Mouse (Mus musculus) lung, postnatal 0 days (tissue): Measurements from ENCODE around the gene Tbc1d9b. TPM values are rescaled to one million over a fixed set of nuclear protein-coding genes. Genes with fewer than 3 reads are reported as not detected.
"Not testable (repeated sequence)": the region's sequence is repeated elsewhere in the genome, so short reads cannot be mapped to it uniquely, and the experiment has no call there.

Experiments
- ATAC-seq: fragments of 200-750 bp; cut with Nextera tagmentation; 2 replicates; pipeline ENCODE4 v1.8.0; 2017; ENCODE audit warnings: moderate library complexity
- DNase-seq: peaks from one replicate; pipeline ENCODE4 v3.0.0-alpha.2; 2016; ENCODE audit warnings: low spot score
- H3K27ac ChIP-seq: fragments of 300-500 bp; sonication (generic); 2 replicates; pipeline ENCODE4 v1.5.1; 2014; ENCODE audit warnings: antibody characterized with exemption, mild to moderate bottlenecking, low read length, mixed read lengths
- H3K27me3 ChIP-seq: fragments of 300-500 bp; sonication (generic); replicated peaks from 2 replicates; pipeline ENCODE4 v1.6.1; 2014; ENCODE audit warnings: low read length, mixed read lengths; ENCODE audit not compliant: insufficient read depth
- H3K36me3 ChIP-seq: fragments of 300-500 bp; sonication (generic); 2 replicates; pipeline ENCODE4 v1.6.1; 2014; ENCODE audit warnings: low read length, mixed read lengths; ENCODE audit not compliant: insufficient read depth
- H3K4me1 ChIP-seq: fragments of 300-500 bp; sonication (generic); 2 replicates; pipeline ENCODE4 v1.6.1; 2014; ENCODE audit warnings: antibody characterized with exemption, low read depth, low read length, mixed read lengths; ENCODE audit not compliant: insufficient read depth
- H3K4me2 ChIP-seq: fragments of 300-500 bp; sonication (generic); replicated peaks from 2 replicates; pipeline ENCODE4 v1.6.1; 2014; ENCODE audit warnings: low read depth, mild to moderate bottlenecking, low read length, moderate library complexity, mixed read lengths
- H3K4me3 ChIP-seq: fragments of 300-500 bp; sonication (generic); 2 replicates; pipeline ENCODE4 v1.5.1; 2014; ENCODE audit warnings: low read depth, low read length
- H3K9ac ChIP-seq: fragments of 300-500 bp; sonication (generic); replicated peaks from 2 replicates; pipeline ENCODE4 v1.6.1; 2014; ENCODE audit warnings: low read depth, mild to moderate bottlenecking
- H3K9me3 ChIP-seq: fragments of 300-500 bp; sonication (generic); 2 replicates; pipeline ENCODE4 v1.6.1; 2016; ENCODE audit warnings: low read length, mixed read lengths
- CTCF ChIP-seq: IDR thresholded peaks from 2 replicates; pipeline ENCODE4 v1.5.1; 2016; ENCODE audit warnings: antibody characterized with exemption, mild to moderate bottlenecking
- EP300 ChIP-seq: IDR thresholded peaks from 2 replicates; pipeline ENCODE4 v1.6.1; 2016; ENCODE audit warnings: antibody characterized with exemption, mild to moderate bottlenecking, control low read depth
- WGBS: fragments of 180-500 bp; shearing (Covaris S2); extraction: QIAGEN DNeasy Blood & Tissue Kit; methylation state at CpG from one replicate; pipeline ENCODE4 v1.1.7; 2014; 5-methylcytosine and 5-hydroxymethylcytosine counted together
- polyA plus RNA-seq: library from polyadenylated mRNA; unstranded; fragments of >200 nt; fragmentation: Nextera tagmentation; extraction: Ambion mirVana; gene quantifications from 2 replicates; pipeline ENCODE4 v1.2.1, GENCODE M21; 2015

The Tbc1d9b gene
- polyA plus RNA-seq, 1 experiment from 2014 or later = 26.1 TPM

DNA sequence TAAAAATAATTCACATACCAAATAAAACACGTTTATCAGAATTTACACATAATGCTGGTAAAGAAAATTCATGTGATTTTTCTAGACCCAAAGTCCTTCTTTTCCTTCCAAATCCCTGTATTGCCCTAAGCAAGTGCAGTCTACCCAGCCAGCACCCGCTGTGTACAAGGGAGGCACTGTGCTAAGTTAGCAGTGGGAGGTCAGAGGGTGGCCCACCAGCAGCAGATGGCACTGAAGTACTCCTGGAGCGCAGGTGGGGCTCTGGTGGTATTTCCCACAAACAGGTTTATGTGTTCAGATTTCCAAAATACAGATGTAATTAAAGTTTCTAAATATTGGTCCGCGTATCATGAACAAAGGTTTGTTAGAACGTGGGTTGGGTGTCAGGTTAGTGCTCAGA lies 34.1 kb upstream of the Tbc1d9b start:
- no peak for TF ChIP-seq EP300
- no peak for TF ChIP-seq CTCF
- no peaks in the 10 kb centered on the region for H3K27me3 ChIP-seq
- no peaks in the 10 kb centered on the region for H3K4me1 ChIP-seq
- H3K4me2 ChIP-seq = no peak overlapping the region
- no peaks in the 10 kb centered on the region for H3K9me3 ChIP-seq
- no peak overlapping the region for H3K9ac ChIP-seq
- no peaks in the 10 kb centered on the region for H3K36me3 ChIP-seq
- 94% methylated on average over 6 of the region's 6 CpGs for WGBS
- no peak for ATAC-seq
- no peak overlapping the region for H3K4me3 ChIP-seq
- H3K27ac ChIP-seq = no peak overlapping the region
- DNase-seq = no peak

DNA sequence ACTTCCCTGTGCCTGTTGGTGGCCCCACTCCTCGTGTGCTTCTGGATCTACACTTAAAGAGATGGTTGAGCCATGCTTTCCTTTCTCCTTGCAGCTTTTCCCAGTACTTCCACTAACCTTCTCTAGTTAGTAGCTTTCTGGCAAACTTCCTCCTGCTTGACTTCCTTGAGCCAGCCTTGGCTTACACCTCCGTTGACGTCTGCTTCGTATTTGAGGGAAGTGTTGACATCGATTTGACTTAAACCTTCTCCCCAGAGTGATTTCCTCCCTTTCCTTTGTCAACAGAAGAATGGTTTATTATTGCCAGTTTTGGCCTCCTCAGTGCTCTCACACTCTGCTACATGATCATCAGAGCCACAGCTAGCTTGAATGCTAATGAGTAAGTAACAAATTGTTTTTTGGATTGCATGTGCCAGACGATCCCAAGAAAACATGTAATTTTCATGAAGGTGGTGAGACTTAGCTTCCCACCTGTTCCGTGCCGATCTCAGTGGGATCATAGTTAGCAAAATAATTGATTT lies 32.2 kb upstream of the Tbc1d9b start:
- Histone ChIP-seq H3K4me1 (no peaks in the 10 kb centered on the region), H3K4me3 (no peak overlapping the region), H3K27me3 (no peaks in the 10 kb centered on the region), H3K4me2 (no peak overlapping the region), H3K9ac (no peak overlapping the region), H3K36me3 (no peaks in the 10 kb centered on the region), H3K9me3 (no peaks in the 10 kb centered on the region), H3K27ac (no peak overlapping the region)
- 66% methylated on average over 8 of the region's 8 CpGs for WGBS
- DNase-seq (no peak), ATAC-seq (no peak)
- TF ChIP-seq EP300 (no peak), CTCF (no peak)

DNA sequence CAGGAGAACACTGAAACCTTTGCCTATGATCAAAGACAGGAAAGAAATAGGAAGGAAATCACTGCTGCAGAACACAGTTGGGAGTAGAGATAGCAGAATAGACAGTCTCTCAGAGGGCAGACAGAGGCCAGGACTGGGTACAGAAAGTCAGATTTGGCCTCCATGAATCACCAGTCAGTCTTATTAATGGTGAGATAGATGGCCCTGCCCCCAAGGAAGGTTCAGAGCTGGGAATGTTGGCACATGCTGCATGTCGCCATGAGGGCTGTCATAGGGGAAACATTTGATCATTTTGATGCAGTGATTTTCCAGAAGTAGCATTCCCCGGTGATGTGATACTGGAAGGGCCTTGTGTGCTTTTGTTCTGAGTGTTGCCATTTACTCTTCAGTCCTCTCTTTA lies 31.5 kb upstream of the Tbc1d9b start:
- no peaks in the 10 kb centered on the region for H3K4me1 ChIP-seq
- no peaks in the 10 kb centered on the region for H3K36me3 ChIP-seq
- H3K27ac ChIP-seq = no peak overlapping the region
- H3K9me3 ChIP-seq = no peaks in the 10 kb centered on the region
- H3K4me2 ChIP-seq = no peak overlapping the region
- ATAC-seq (peak; percentile 40; the same call in 1 of the 2 replicates), DNase-seq (no peak)
- no peaks in the 10 kb centered on the region for H3K27me3 ChIP-seq
- no peak overlapping the region for H3K9ac ChIP-seq
- TF ChIP-seq CTCF (no peak), EP300 (no peak)
- 48% methylated on average over 2 of the region's 2 CpGs for WGBS
- H3K4me3 ChIP-seq = no peak overlapping the region

DNA sequence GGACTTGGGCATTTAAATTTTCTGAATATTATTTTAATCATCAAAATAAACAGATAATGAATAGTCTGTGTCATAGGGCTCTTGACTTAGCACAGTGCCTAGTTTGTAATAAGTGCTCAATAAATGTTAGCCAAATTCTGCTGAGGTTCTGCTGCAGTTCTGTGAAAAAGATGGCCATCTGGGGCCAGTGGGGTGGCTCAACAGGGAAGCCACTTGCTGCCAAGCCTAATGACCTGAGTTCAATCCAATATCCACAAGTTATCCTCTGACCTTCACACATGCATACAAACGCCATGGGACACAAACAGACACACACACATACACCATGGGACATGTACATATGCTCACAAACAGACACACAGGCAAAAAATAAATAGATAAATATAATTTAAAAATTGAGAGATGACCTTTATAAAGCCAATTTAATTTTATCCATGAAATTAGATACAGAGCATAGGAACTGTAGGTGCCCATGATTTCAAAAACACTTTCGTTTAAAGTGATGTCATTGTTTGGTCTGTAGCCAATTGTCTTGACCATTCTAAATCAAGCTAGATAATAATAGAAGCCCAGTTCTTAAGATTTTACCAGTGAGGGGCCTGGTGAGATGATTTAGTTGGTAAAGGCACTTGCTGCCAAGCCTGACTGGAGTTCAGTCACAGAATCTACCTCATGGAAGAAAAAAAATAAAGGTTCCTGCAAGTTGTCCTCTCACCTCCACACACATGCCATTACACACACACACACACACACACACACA lies 30.5 kb upstream of the Tbc1d9b start:
- ATAC-seq (no peak), DNase-seq (no peak)
- H3K4me1 ChIP-seq = no peaks in the 10 kb centered on the region
- H3K4me2 ChIP-seq = no peak overlapping the region
- no peaks in the 10 kb centered on the region for H3K9me3 ChIP-seq
- H3K9ac ChIP-seq = no peak overlapping the region
- no peak for TF ChIP-seq CTCF
- no peak for TF ChIP-seq EP300
- no peak overlapping the region for H3K27ac ChIP-seq
- H3K4me3 ChIP-seq = no peak overlapping the region
- H3K36me3 ChIP-seq = no peaks in the 10 kb centered on the region
- 76% methylated on average over 2 of the region's 2 CpGs for whole genome bisulfite sequencing
- no peaks in the 10 kb centered on the region for H3K27me3 ChIP-seq

DNA sequence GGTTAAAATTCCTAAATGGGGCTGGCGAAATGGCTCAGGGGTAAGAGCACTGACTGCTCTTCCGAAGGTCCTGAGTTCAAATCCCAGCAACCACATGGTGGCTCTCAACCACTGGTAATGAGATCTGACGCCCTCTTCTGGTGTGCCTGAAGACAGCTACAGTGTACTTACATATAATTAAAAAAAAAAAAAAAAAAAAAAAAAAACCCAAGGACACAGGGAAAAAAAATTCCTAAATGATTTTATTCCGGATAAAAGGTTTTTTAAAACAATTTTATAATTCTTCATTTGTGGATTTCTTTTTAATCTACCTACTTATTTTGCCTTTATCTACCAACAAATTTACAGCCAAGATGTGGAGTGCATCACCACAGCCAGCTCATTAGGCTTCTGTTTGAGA lies 29.2 kb upstream of the Tbc1d9b start:
- not testable (repeated sequence) for H3K27me3 ChIP-seq, H3K4me2 ChIP-seq, H3K4me1 ChIP-seq, H3K36me3 ChIP-seq, H3K4me3 ChIP-seq, ATAC-seq, H3K9ac ChIP-seq, DNase-seq, H3K9me3 ChIP-seq, H3K27ac ChIP-seq
- 91% methylated on average over 4 of the region's 4 CpGs for WGBS

DNA sequence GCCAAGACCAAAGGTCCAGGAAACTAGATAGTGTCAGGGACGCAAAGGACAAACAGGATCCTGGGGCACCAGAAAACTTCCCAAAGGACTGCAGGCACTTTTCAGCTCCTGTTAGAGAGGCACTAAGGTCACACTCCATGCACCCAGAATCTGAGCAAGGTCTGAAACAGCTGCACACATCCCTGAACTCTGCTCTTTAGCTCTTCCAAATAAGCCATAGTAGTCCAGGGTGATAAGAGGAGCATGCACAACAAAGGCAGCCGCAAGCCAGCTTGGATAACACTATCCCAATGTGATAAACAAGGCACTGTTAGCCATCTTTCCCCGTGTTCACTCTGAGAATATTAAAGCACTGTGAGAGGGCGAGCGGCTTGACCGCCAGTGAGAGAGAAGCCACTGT lies 27.2 kb upstream of the Tbc1d9b start:
- DNase-seq = no peak
- no peak overlapping the region for H3K4me3 ChIP-seq
- 86% methylated on average over 6 of the region's 6 CpGs for WGBS
- H3K27me3 ChIP-seq = no peaks in the 10 kb centered on the region
- TF ChIP-seq CTCF (no peak), EP300 (no peak)
- no peak overlapping the region for H3K27ac ChIP-seq
- H3K9me3 ChIP-seq = no peaks in the 10 kb centered on the region
- H3K9ac ChIP-seq = no peak overlapping the region
- H3K4me1 ChIP-seq = no peaks in the 10 kb centered on the region
- H3K36me3 ChIP-seq = no peaks in the 10 kb centered on the region
- ATAC-seq = no peak
- H3K4me2 ChIP-seq = no peak overlapping the region

DNA sequence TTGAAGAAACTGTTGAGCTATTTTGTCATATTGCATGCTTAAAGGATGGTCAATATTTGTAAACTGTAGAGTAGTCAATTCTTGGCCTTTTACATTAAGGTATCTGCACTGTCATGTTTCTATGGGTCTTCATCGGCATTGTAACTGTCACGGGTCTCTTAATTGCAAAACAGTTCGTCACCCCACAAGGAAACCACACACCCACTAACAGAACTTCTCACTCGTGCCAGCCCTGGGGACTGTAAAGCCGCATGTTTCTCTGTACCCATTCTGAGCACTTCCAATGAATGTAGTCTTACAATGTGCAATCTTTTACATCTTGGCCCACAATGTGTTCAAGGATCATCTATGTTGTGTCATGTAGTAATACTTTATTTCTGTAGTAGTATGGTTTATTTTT lies 26.0 kb upstream of the Tbc1d9b start:
- Histone ChIP-seq H3K4me3 (no peak overlapping the region), H3K9me3 (no peaks in the 10 kb centered on the region), H3K4me1 (no peaks in the 10 kb centered on the region), H3K9ac (no peak overlapping the region), H3K27me3 (no peaks in the 10 kb centered on the region), H3K4me2 (no peak overlapping the region), H3K36me3 (no peaks in the 10 kb centered on the region), H3K27ac (no peak overlapping the region)
- ATAC-seq (no peak), DNase-seq (no peak)
- TF ChIP-seq CTCF = no peak
- TF ChIP-seq EP300 = no peak
- 88% methylated on average over 5 of the region's 5 CpGs for WGBS
